Mouse (Mus musculus): Measurements from ENCODE around the gene Olfr138. TPM values are rescaled to one million over a fixed set of nuclear protein-coding genes. Genes with fewer than 3 reads are reported as not detected.

The Olfr138 gene
- polyA plus RNA-seq (2012; rRNA removed; ENCODE audit: low replicate concordance) = not detected in 2 replicates

GRCm38 (mm10) chr17:38260735-38261134, at the start of gene Olfr138:
Gene Olfr138, plus strand, starts transcription at chr17:38261035.

GRCm38 (mm10) chr17:38307470-38307869, 46.6 kb downstream of the Olfr138 start, which contains the start of gene Olfr137:
Gene Olfr137, minus strand, starts transcription at chr17:38307570.

Other genes with a start within 250 kb of the Olfr138 start
- not detected in 2 replicates for gene Olfr129, start 201.0 kb upstream of the Olfr138 start, polyA plus RNA-seq (2012; rRNA removed; ENCODE audit: low replicate concordance)
- not detected in 2 replicates for gene Olfr130, start 197.1 kb upstream of the Olfr138 start, polyA plus RNA-seq (2012; rRNA removed; ENCODE audit: low replicate concordance)
- gene Olfr131, start 172.3 kb upstream of the Olfr138 start, polyA plus RNA-seq (2012; rRNA removed; ENCODE audit: low replicate concordance) = not detected in 2 replicates
- gene Olfr132, start 126.5 kb upstream of the Olfr138 start, polyA plus RNA-seq (2012; rRNA removed; ENCODE audit: low replicate concordance) = not detected in 2 replicates
- not detected in 2 replicates for gene Olfr133, start 115.8 kb upstream of the Olfr138 start, polyA plus RNA-seq (2012; rRNA removed; ENCODE audit: low replicate concordance)
- gene Olfr134, start 89.6 kb upstream of the Olfr138 start, polyA plus RNA-seq (2012; rRNA removed; ENCODE audit: low replicate concordance) = not detected in 2 replicates
- gene Olfr135, start 56.7 kb upstream of the Olfr138 start, polyA plus RNA-seq (2012; rRNA removed; ENCODE audit: low replicate concordance) = not detected in 2 replicates
- not detected in 2 replicates for gene Olfr137, start 46.5 kb downstream of the Olfr138 start, polyA plus RNA-seq (2012; rRNA removed; ENCODE audit: low replicate concordance)
- gene Olfr136, start 68.8 kb downstream of the Olfr138 start, polyA plus RNA-seq (2012; rRNA removed; ENCODE audit: low replicate concordance) = not detected in 2 replicates
- gene Esp36, start 159.2 kb downstream of the Olfr138 start, polyA plus RNA-seq (2012; rRNA removed; ENCODE audit: low replicate concordance) = not detected in 2 replicates

All from mammary gland, adult 2 months (tissue).